Mouse (Mus musculus) kidney, adult 11 months (tissue): ENCODE data around the gene Plekha7.

Source experiments
- DNase-seq: peaks from one replicate; pipeline ENCODE4 v3.0.0; 2022

Plekha7 gene

DNA sequence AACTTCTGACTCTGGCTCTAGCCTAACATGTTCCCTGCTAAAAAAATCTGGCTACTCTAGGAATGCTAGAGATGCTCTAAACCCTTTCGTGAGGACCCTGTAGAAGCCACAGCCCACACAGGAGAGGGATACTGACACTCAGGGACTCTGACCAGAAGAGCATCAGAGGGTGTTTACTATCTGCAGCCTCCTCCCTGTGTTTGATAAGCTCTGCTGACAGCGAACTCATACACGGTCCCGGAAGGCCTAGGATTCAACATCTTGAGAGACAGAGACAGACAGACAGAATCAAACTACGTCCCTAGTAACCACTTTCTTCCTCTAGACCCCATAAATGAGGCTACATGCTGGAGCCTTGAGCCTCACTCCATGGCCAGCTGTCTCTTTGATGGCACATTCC lies 20.2 kb downstream of the Plekha7 start:
- no peak for DNase-seq

DNA sequence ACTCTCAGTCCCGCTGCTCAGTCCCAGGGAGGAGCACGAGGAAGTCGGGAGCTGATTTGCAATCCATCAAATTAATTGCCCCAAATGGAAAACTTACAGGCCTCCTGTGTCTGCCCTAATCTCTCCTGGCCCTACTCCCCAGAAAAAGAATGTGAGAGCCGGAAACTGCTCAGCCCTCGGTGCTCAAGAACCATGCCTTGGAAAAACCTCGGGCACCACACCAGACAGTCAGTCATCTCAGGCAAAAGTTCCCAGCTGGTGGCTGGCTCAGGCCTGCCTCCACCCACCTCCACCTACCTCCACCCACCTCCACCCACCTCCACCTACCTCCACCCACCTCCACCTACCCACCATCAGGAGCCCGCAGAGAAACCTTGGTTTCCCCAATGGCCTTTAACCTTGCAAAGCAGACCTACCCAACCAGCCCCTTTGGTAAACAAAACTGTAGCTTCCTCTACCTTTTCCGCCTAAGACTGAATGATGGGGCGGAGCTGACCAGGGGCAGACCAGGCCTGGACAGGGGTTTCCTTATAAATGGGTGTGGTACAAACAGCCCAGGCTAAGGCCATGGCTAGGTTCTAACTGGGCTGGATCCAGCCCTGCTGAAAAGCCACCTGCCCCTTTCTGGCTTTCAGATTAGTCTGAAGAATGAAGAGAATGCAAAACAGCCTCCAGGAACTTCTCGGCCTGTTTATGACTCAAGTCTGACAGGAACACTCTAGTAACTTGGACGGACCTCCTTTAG lies 21.4 kb downstream of the Plekha7 start:
- DNase-seq, result peak; percentile 70

GRCm38 (mm10) chr7:116286173-116286572 lies 22.0 kb downstream of the Plekha7 start:
- peak; percentile 86 for DNase-seq

DNA sequence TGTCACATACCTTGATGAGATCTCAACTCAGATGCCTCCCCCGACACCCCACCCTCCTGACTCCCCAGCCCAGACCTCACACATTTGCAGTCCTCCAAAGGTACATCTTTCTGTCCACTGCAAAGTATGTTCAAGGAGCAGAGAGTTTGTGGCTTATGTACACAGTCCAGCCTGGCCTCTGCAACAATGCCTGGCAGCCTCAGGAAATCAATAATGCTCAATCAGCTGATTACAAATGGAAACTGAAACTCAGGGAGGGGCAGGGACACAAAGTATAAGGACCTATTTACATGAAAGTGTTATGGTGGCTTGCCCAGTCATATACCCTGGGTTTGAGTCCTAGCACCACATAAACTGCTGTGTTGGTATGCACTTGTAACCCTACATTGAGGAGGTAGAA lies 23.0 kb downstream of the Plekha7 start:
- no peak for DNase-seq

DNA sequence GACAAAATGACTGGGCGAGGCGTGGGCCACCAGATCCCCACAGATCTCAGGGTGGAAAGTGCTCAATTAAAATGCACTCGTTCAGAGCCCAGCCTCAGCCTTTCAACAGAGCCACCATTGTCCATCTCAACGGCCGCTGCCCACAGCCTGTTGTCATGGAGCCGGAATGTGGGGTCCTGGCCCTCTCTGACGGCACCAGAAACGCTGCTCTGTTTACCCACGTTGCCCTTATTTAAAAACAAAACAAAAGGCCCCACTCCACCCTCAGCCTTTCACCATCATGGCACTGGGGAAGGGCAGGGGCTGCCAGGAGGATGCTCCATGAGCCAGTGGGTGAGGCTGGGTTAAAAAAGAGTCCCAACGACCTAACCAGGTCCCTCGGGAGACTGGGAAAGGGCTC lies 25.4 kb downstream of the Plekha7 start:
- no peak for DNase-seq

GRCm38 (mm10) chr7:116280126-116280525 lies 28.1 kb downstream of the Plekha7 start:
- peak; percentile 86 for DNase-seq

- DNase-seq, result no peak
Observed at GRCm38 (mm10) chr7:116278280-116278679, 29.9 kb downstream of the Plekha7 start.

DNA sequence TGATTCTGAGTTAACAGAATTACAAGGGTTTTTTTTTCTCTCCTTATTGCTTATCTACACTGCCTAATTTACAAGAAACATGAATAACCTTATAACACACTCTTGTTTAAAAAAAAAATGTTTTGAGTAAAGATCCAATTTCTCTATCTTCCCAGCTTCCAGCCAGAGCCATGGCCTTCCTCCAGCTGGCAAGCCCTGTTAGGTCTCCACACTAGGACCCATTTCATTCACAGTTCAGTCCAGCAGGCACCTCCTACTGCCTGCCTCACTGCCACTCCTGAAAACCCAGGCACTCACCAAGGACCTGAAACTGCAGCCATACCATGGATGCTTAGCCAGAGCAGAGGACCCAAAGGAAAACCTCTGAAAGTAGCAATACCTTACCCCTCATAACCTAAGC lies 31.9 kb downstream of the Plekha7 start:
- DNase-seq, result no peak

DNA sequence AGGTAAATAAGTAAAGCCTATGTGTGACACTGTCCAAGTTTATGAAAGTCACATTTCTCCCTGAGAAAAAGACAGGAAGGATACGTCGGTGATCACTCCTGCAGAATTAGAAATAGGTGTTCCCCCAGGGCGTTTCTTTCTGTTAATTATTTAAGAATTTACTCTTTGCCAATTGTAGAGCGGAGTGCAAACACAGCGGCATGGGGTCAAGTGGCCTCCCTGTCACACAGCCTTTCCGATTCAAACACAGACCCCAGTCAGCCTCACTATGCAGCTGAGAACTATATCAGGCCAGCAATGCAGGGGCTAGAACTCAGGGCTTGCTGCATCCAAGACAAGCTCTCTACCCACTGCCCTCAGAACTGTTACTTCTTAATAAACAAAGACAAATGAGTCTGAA lies 35.1 kb downstream of the Plekha7 start:
- DNase-seq, result no peak

DNA sequence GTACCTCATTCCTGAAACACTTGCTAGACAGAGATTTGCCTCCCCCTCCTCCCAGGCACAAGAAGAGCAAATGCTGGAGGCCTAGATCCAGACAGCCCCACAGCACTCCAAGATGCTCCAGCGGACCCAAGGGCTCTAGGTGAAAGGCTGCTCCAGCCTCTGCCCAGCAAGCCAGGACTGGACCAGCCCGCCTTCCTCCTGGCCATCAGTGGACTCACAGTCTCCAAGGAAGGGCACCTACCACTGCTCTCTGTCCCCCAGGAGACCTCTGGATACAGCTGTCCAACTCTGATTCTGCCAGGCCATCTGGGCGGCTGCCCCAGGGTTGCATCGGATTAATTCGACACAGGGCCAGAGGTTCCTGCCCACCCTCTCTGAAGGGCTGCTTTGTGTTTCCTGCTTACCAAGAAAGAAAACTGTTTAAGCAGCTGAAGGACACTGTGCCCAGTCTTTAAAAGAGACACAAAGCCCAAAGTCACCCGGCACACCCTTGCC lies 38.6 kb downstream of the Plekha7 start:
- no peak for DNase-seq

- peak; percentile 90 for DNase-seq
Observed at GRCm38 (mm10) chr7:116268113-116268926, 39.9 kb downstream of the Plekha7 start.

GRCm38 (mm10) chr7:116263281-116263680 lies 44.9 kb downstream of the Plekha7 start:
- DNase-seq, result no peak

GRCm38 (mm10) chr7:116262508-116262907 lies 45.7 kb downstream of the Plekha7 start:
- no peak for DNase-seq

- DNase-seq, result peak; percentile 75
Observed at GRCm38 (mm10) chr7:116262101-116262500, 46.1 kb downstream of the Plekha7 start.

DNA sequence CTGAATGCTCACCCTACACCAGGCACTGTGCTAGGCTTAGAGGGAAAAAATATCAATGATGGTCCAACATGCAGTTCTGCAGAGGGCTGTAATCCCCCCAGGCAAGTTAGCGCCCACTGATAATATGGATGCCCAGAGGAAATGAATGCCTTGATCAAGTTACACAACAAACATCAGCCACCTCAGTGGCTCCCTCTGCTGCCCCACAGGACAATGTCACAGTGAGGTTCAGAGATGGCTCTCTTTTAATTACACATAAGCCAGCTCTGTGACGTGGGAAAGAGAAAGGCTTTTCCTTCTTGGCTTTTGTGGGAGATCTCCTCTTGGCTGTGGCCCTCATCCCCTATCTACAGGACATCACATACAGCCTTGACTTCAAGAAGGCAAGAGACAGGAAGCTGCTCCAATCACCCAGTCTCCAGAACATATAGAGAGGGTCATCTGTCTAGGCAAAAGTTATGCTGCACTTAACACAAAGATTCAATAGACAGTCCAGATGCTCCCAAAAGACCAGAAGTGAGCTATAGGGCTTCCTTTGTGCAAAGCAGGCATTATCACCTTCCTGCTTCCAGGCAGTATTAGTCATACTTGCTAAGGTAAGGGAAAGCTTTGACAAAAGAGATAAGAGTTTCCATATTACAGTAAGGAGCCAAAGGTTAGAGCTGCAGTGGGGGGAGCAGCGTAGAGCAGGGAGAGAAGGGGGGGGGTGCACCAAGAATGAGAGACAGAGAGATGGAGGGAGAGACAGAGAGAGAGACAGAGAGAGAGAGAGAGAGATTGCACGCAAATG lies 47.2 kb downstream of the Plekha7 start:
- DNase-seq, result no peak

- DNase-seq, result peak; percentile 71
Observed at GRCm38 (mm10) chr7:116258464-116259185, 49.6 kb downstream of the Plekha7 start.

DNA sequence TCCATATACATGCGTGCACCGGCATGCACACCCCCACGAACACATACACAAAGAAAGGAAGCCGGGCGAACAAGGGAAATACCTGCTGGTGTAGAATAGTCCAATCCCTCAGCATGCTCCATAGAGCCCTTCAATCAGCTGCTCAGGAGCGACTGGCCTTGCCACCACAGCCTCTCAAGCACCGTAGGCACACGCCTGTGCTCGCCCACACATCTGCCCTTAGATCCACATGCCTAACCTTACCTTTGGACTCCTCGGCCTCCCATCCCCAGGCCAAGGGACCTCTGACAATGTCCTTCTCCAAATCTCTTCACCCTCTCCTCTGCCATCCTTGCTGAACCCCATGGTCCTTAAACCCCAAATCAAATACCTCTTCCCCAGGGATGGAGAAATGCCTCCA lies 50.2 kb downstream of the Plekha7 start:
- DNase-seq, result no peak

DNA sequence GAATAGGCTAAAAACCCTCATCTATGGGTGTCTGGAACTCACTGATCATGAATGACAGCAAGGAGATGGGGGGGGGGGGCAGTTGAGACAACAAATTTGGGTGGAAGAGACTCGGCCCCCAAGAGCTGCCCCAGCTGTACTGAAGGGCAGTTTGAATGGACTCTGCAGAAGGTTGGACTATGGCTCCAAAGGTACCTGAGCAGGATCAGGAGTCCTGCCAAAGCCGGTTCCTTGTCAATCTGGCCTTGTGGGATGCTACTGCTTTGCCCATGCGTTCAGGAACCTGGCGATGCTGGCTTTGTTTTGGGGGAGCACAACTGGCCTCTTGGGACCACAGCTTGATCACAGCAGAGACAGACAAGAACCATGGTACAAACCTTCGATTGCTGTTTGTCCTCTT lies 52.5 kb downstream of the Plekha7 start:
- no peak for DNase-seq

- DNase-seq, result no peak
Observed at GRCm38 (mm10) chr7:116254660-116255059, 53.5 kb downstream of the Plekha7 start.

GRCm38 (mm10) chr7:116252470-116252869 lies 55.7 kb downstream of the Plekha7 start:
- no peak for DNase-seq

DNA sequence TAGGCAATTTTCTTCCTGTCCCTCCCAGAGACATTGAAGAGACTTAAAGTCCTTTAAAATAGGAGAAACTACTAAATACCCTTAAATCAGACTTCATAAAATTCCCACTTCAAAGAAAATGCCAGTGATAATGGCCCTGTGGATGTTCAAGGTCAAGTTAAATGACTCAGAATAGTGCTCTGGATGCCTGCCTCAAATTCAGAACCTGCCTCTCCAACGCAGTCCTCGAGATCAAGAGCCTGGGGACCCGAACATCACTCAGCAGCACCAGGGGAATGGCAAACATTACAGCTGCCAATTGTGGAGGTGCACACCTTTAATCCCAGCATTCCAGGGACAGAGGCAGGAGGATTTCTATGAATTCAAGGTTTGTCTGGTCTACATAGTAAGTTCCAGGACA lies 56.7 kb downstream of the Plekha7 start:
- no peak for DNase-seq

- DNase-seq, result no peak
Observed at GRCm38 (mm10) chr7:116248536-116248935, 59.6 kb downstream of the Plekha7 start.

- DNase-seq, result no peak
Observed at GRCm38 (mm10) chr7:116247377-116247729, 60.8 kb downstream of the Plekha7 start.
